Mouse (Mus musculus): ENCODE results near the gene Ankrd6. TPM values are rescaled to one million over a fixed set of nuclear protein-coding genes. Genes with fewer than 3 reads are reported as not detected.

Gene Ankrd6
- total RNA-seq, 2 experiments from 2014 or later, result 36.7 to 42.9 TPM

DNA sequence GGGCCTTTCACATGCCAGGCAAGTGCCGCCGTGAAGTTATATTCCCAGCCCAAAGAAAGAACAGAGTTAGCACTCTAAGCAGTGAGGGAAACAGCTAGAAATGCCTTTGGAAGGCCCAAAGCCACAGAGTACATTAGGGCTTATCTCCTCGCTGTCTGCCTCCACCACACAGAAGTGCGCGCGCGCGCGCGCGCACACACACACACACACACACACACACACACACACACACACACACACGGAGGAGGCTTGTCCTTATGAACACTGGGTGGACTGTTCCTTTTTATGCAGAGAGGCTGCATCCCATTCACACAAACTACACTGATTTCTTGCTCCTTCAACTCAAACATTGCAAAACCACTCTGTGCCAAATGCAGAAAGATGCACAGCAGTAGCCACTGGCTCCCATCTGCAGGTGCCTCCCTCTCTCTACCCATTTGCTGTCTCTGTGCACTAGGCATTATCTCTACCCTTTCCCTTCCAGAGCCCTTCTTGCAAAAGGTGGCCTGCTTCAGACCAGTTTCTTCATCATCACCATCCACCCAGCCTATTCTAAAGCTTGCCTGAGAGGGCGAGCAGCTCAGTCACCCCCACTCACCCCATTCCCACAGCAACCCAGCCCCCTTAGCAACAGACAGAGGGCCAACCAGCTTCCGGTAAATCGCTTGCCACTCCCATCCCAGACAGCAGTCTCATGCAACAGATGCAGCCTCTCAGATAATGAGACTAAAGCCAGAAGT lies 88.5 kb downstream of the Ankrd6 start:
- peak; percentile 62 to 74 for DNase-seq (ENCODE audit: low spot score in 2 of 2)

DNA sequence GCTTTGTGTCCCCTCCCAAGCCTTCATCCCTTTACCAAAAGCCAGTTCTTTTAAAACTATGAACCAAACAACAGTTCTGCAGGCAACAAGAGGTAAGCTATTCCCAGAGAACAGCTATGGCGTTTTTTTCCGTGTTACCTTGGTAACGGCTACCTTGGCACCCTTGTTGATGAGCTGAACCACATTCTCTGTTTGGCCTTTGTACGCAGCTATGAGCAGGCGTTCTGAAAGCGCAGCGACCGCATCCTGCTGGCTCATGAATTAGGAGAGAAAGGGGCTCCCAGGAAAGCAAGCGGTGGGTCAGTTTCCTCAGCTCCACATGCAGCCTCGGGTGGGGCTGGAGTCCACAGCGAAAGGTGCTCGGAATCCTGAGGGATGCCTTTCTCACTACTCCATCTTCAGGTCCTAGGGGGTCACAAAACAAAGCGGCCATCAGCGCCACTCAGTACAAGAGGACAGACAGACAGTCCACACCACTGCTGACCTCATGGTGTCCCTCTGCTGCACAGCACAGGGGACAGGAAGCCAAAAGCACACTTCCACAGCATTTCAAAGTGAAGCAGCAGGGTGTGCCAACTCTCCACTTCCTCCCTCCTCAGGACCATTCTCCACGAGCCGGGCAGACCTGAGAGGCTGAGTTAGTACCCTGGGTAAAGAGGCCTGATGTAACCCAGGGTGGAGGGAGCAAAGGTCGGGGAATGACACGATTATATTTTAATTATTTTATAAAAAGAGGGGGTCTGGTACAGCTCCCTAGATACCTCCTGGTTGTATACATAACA lies 90.3 kb downstream of the Ankrd6 start:
- DNase-seq (ENCODE audit: low spot score in 2 of 2), result peak; percentile 65 to 81

DNA sequence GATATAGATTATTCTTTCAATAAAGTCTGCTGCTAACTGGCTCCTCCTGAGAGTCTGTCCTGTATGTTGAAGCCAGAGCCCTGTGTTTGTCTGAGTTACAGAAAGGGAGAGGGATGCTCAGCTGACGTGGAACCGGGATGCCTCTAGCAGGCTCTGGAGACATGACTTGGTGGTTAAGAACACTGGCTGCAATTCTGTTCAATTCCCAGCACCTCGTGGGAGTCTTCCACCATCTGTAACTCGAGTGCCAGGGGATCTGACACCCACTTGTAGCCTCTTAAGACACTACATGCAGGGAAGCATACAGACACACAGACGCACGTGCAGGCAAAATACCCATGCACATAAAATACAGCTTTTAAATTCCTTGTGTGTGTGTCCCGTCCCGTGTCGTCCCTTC lies 95.1 kb downstream of the Ankrd6 start:
- peak in 1 of 2 experiments; percentile 42 for DNase-seq (ENCODE audit: low spot score in 2 of 2)

DNA sequence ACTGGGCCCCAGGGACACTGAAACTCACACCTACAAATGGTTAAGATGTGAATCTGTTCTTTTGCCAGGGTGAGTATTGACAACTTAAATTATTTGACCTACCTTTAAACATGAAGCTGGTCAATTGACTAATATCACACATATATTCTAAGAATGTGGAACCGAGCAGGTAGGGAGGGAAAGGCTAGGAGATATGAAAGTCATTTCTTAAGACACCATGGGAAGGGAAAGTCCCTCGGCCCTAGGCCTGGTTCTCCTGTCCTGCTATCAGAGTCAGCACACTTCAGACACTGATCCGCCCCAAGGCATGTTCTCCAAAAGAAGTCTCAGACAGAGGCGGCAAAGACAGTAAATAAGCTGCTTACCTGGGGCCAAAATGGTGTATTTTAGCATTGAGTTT lies 95.7 kb downstream of the Ankrd6 start:
- DNase-seq (ENCODE audit: low spot score in 2 of 2), result no peak

DNA sequence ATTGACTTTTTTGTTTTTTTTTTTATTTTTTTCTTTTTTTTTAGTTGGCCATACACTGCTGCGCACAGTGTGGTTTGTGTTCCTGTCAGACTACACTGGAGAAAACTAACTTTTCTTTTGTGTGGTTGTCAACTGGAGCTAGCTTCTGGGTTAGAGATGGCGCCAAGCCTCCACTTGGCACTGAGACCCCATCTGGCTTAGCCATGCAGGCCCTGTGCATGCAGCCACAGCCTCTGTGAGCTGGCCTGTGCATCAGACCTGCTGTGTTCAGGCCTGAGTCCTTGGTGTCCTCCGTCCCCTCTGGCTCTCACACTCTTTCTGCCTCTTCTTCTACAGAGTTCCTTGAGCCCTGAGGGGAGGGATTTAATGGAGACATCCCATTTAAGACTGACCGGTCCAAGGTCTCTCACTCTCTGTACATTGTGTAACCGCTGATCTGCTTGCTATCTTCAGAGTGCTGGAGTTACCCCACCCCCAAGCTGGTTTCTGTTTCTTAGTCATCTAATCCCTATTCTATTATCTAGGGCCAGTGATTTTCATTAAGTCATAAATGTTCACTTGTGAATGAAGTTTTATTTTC lies 96.9 kb downstream of the Ankrd6 start:
- no peak for DNase-seq (ENCODE audit: low spot score in 2 of 2)

DNA sequence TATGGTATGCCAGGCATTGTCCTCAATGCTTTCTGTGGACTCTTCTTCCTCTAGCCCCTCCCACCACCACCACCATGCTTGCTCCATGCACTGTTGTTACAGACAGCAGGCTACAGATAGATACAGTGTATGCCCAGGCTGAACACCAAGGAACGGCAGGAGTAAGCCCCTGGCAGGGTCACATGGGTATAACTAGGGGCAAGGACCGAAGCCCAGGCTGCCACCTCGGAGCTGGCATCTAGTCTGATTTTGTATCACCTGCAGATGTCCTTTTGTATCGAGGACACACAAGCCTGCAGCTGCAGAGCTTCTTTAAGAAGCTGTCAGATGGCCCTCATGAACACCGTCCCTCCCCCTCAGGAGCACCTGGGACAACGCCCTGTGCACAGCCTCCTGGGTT lies 97.8 kb downstream of the Ankrd6 start:
- DNase-seq (ENCODE audit: low spot score in 2 of 2), result no peak

DNA sequence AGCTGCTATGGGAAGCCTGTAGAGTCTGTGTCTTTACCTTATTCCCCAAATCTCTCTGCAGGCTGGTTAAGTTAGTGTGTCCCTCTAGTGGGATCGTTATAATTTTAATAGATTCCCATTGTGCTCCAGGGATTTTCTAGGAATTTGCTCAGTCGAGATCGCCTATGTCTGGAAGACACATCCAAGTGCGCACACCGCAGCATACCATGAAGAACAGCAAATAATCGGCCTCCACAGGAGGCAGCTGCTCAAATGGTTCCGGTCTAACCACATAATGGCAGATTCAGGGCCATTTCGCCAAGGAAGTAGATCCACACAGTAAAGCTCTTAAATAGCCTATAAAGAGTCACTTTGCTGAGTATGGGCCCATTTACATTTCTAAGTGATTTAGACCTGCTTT lies 98.3 kb downstream of the Ankrd6 start:
- no peak for DNase-seq (ENCODE audit: low spot score in 2 of 2)

DNA sequence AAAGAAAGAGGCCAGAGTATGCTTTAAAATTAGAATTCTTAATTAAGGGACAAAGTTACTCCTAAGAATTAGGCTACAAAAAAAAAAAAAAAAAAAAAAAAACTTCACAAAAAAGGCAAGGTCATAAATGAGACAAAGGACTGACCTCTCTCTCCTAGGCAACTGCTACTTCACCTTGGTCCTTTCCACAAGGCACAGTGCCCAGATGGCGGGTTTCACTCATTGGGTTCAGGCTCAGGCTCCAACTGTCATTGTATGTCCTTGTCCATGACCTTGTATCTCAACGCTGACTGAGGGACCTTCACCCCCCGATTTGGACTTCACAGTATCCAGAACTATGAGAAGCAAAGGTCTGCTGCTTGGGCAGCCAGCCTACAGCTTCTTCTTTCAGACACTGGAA lies 112.2 kb downstream of the Ankrd6 start:
- DNase-seq (ENCODE audit: low spot score in 2 of 2), result no peak

DNA sequence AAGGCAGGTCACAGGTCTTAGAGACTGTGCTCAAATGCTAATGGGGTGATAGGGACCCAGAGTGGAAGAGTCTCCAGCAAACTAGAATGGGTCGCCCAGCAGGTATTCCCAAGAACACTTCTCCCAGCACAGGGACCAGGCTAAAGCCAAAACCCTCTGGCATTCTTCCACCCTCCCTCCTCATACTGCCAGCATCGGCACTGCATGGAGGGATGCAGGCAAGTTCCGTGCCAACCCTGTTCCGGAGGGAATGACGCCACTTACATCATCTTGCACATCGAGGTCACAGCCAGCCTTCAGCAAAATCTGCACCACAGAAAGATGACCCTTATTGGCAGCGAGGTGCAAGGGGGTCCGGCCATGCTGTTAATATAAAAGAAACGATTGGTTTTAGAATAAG lies 114.6 kb downstream of the Ankrd6 start:
- DNase-seq (ENCODE audit: low spot score in 2 of 2), result no peak

DNA sequence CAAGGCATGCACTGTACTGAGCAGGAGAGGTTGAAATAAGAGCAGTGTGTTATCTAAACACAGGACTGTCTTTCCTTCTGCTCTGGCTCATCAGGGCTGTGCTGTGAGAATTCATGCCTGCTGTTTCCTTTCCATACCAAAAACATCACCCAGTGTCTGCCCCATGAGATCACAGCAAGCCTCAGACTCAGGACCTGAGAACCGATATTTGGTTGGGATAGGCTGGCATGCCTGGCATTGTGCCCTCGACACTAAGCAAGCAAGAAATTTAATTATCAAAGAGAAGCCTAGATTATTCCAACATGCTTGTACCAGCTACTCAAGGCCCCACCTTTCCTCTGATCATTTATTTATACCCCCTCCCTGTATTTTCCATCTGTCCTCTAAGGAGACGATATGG lies 116.1 kb downstream of the Ankrd6 start:
- no peak for DNase-seq (ENCODE audit: low spot score in 2 of 2)

DNA sequence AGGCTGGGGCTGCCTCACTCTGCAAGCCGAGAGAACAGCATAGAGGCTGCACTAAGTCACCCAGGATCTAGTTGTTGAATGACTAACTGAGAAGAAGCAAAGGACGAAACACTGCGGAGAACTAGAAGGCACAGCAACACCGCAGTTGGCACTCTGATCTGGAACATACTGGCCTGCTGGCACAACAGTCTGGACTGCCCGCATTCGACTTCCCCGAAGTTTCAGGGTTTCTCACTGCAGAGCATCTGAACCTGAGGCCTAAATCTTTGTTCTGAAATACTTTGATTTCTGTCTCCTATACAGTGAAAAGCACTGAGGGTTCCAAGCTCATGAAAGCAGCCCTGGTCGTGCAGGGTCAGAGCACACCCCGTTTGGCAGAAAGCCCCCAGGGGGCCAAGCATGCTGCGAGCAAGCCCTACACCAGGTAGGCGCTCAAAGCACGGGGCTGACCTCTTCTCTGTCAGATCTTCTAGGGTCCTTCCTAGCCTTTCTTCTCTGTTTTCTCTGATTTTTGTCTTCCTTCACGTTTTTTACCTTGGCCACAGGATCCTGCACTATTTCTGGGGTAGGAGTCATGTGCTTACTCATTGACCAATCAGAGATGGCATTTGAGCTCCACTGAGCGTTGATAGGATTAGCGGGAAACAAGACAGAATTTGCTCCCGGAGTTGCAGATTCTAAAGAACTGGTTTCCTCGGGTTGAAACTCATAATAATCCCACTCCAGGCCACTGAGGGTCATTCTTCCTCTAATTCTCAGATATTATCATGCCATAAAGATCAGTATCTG lies 117.0 kb downstream of the Ankrd6 start:
- DNase-seq (ENCODE audit: low spot score in 2 of 2), result no peak

DNA sequence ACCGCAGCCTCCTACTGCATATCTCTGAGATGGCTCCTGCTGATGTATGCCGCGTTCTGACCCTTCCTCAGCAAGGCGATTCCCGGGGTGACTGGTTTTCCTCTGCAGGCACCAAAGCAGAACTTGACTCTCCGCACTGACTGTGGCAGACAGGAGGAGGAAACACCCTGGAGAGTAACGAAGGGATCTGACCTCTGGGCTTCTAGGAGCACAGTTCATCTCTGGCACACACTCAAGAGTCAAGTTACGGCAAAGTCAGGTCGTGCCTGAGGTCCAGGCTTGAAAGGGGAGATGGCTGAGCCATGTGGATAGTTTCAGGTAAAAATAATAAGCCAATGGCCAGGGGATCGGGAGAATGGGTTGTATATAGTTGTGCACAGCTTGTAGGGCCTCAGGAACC lies 121.3 kb downstream of the Ankrd6 start:
- no peak for DNase-seq (ENCODE audit: low spot score in 2 of 2)

DNA sequence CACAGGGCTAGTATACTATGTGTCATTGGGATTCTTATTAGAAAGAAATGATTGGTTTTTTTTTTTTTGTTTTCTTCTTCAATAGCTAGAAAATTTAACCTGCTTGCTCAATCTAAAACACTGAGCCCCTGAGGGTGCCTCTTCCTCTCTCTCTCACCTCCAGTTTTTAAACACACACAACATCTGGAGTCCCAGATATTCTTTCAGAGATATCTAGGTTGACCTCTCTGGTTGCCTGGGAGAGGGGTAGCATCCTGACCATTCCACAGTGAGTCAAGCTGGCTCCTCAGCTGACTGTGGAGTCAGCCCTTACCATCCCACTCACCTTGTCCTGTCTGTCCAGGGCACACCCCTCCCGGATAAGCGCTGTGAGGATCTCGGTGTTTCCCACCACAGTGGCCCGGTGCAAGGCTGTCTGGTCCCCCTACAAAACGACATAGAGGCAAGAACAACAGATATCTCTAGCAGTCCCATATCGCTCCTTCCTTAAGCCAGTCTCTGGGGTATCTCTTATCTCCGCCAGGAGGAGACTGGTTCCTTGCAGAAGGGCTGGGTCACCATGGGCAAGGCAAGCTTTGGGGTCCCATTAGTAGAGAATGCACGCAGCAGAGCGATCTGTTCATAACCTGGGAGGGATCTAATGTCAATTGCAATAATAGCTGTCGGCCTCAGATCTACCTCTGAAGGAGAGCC lies 122.1 kb downstream of the Ankrd6 start:
- DNase-seq (ENCODE audit: low spot score in 2 of 2), result no peak

DNA sequence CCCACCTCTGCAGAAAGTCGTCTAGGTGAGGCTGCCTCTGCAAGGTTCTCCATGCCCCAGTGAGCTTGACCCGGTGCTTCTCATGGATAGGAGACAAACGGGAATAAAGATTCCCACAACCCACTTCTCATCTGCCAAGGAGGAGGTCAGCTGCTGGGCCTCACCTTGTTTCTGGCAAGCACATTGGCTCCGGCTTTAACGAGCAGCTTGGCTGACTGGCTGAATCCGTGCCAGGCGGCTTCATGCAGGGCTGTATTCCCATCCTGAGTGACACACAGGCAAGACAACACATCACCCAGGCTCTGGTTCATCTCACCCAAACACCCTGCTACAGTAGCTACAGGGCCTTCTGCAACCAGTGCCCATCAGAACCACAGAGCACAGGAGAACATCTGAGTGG lies 123.7 kb downstream of the Ankrd6 start:
- DNase-seq (ENCODE audit: low spot score in 2 of 2), result peak; percentile 13 to 46

DNA sequence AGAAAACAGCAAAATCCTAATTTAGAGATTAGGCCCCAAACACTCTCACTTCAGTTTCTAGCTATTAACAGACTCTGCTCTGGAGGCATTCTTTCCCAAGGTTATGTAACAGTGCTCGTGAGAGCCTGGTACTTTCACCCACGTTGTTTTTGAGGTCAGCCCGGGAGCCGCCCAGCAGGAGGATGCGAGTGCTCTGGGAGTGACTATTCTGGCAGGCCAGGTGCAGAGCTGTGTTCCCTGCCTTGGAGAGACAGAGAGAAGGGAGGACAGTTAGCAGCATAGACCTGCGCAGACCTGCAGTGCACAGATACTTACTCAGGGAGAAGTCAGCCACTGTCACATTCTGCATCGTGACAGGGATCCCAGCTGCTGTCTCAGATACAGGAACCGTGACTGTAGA lies 126.4 kb downstream of the Ankrd6 start:
- peak in 1 of 2 experiments; percentile 19 for DNase-seq (ENCODE audit: low spot score in 2 of 2)

DNA sequence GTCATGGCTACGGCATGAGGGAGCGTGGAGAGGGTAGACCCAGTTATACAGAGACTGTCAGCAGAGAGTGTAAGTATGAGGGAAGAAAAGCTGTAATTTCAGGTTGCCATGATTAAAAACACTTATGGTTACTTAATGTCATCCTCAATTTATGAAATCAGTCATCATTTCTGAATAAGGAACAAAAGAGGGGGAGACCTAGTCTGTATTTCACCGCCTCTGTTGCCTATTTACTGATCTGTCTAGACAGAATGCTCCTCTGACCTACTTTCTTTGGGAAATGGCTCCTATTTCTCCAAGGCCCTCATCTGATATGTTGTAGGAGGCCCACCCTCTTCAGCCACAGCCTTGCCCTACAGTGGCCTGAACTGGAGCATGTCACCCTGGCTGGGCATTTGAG lies 130.0 kb downstream of the Ankrd6 start:
- no peak for DNase-seq (ENCODE audit: low spot score in 2 of 2)

DNA sequence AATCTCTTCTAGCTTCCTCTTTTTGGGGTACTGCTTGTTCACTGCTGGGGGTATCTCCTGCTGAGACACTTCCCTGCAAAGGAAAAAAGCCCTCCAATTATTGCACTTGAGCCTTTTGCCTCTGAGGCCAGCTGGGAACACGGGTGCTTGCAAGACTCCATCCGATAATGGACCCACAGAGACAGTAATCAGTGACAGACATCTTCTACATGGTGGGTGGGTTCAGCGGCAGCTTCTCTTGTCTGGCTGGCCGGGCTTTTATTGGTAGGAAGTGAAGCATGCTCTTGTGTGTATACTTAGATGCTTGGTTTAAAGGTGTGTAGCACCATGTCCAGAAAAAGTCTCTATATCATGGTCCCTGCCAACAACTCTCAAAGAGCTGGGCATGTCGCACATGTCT lies 133.2 kb downstream of the Ankrd6 start:
- no peak for DNase-seq (ENCODE audit: low spot score in 2 of 2)

DNA sequence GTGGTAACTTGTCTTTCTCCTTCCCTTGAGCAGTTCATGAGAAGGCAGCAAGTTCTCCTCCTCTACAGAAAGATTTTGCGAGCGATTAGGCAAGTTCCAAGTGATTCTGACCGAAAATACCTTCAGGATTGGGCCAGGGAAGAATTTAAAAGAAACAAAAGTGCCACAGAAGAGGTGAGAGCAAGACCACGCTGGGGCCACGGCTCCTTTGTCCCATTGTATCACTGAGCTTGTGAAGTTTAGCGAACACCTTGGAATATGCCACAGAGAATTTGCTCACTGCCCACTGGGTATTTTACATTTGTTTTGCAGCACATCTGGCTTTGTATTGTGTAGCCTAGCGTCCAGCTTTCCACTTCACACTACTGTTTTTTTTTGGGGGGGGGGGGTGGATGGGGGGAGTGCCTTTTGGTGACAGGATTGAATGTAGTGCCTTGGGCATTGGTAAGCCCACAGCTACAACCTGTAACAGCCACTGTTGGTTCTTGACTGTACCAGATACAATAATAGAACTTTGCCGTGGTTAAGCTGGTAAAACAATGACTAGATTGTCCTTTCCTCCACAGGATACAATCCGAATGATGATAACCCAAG lies 150.0 kb downstream of the Ankrd6 start:
- no peak for DNase-seq (ENCODE audit: low spot score in 2 of 2)

DNA sequence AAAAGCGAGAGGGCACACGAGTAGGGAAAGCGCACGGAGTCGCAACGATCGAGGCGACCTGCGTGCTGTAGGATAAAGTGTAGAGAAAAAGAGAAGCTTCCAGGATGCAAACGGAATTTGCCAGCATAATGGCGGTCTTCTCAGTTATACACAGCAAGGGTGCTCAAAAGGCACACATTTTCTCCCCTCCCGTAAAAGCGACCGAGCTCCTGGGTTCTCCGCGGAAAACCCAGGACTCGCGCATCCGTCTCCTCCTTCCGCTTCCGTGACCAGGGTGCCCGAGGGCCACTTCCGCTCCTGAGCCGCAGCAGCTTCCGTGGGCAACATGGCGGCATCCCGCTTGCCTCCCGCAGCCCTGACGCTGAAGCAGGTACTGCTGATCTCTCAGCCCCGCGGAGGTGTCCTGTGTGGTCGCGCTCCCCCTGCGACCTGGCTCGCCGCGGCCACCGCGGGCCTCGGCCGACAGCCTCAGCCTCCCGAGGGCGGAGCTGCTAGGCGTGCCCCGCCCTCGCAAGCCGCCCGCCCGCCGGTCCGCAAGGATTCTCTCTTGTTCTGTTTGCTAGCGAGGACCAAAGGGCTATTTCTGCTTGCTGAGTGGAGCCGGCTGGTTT lies 150.6 kb downstream of the Ankrd6 start, which contains the start of gene Lyrm2:
Lyrm2 (plus strand) TSS at position 288 of the 611 bp plus-strand sequence.
- DNase-seq (ENCODE audit: low spot score in 2 of 2), result peak; percentile 76 to 87

DNA sequence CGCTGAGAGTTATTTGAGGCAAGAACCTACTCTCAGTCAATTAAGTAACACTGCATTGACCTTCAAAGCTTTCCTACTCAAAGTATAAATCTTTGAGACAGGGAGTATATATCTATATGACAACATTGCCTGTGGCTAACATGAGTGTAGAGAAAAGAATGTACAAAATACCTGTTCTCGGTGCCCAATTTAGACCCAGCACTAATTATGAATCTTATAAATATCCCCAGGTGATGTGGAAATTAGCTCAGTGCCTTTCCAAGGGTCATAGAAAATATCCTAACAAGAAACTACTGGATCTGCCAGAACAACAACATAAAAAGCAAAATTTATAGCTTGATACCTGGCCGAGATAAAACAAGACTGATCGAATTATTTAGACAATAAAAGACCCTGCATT lies 151.7 kb downstream of the Ankrd6 start:
- DNase-seq (ENCODE audit: low spot score in 2 of 2), result no peak

All from layer of hippocampus, adult 18-20 months (tissue).